Mouse (Mus musculus) left cerebral cortex, adult 8-10 months (tissue): Measurements from ENCODE around the gene Calm4. TPM values are rescaled to one million over a fixed set of nuclear protein-coding genes. Genes with fewer than 3 reads are reported as not detected.

Experiments
- DNase-seq, 2 experiments: peaks; one replicate each; pipeline ENCODE4 v3.0.0; 2022; ENCODE audit warnings: low spot score in 2 of 2
- total RNA-seq, 4 experiments: library from RNA; stranded (reverse); gene quantifications; 2 replicates each; pipeline ENCODE4 v1.2.4; 2022

Gene Calm4
- total RNA-seq, 4 experiments from 2014 or later, result not detected

GRCm38 (mm10) chr13:3856252-3856651, 18.7 kb downstream of the Calm4 start:
- DNase-seq, result no peak

GRCm38 (mm10) chr13:3861251-3861650, 23.7 kb downstream of the Calm4 start:
- no peak for DNase-seq

GRCm38 (mm10) chr13:3862325-3862724, 24.8 kb downstream of the Calm4 start:
- DNase-seq, result no peak

GRCm38 (mm10) chr13:3862922-3863580, 25.5 kb downstream of the Calm4 start:
- peak; percentile 10 to 63 for DNase-seq

GRCm38 (mm10) chr13:3865648-3866354, 28.2 kb downstream of the Calm4 start:
- no peak for DNase-seq

- no peak for DNase-seq
Measured at GRCm38 (mm10) chr13:3866355-3867052, 28.9 kb downstream of the Calm4 start.

- DNase-seq, result no peak
Measured at GRCm38 (mm10) chr13:3867158-3867557, 29.6 kb downstream of the Calm4 start.

- no peak for DNase-seq
Measured at GRCm38 (mm10) chr13:3869901-3870300, 32.3 kb downstream of the Calm4 start.

- no peak for DNase-seq
Measured at GRCm38 (mm10) chr13:3872832-3873231, 35.3 kb downstream of the Calm4 start.

GRCm38 (mm10) chr13:3876448-3876847, 38.9 kb downstream of the Calm4 start:
- DNase-seq, result no peak

GRCm38 (mm10) chr13:3877185-3877584, 39.6 kb downstream of the Calm4 start:
- DNase-seq, result no peak

GRCm38 (mm10) chr13:3877679-3878220, 40.2 kb downstream of the Calm4 start:
- DNase-seq, result no peak

GRCm38 (mm10) chr13:3886663-3887062, 49.1 kb downstream of the Calm4 start:
- no peak for DNase-seq

Other genes starting within 250 kb of the Calm4 start
- gene Fam208b, start 226.6 kb upstream of the Calm4 start, total RNA-seq, result 10 to 100 TPM; 24.8 to 28.9 (median 25.6) TPM
- 10 to 100 TPM; 41.9 to 50.4 (median 47.5) TPM for gene Asb13, start 203.7 kb upstream of the Calm4 start, total RNA-seq
- gene Calml3, start 33.4 kb upstream of the Calm4 start, total RNA-seq, result under 1 TPM in 1 of 4 experiments, not detected in 3; 0.35 TPM
- not detected for gene Calm5, start 16.4 kb downstream of the Calm4 start, total RNA-seq
- gene Net1, start 80.5 kb downstream of the Calm4 start, total RNA-seq, result 10 to 100 TPM; 34.6 to 65.6 (median 55.6) TPM
- not detected for gene Tubal3, start 80.5 kb downstream of the Calm4 start, total RNA-seq
- under 1 TPM in 2 of 4 experiments, not detected in 2; 0.86 to 0.89 TPM for gene Ucn3, start 107.6 kb downstream of the Calm4 start, total RNA-seq
- gene Akr1c14, start 211.3 kb downstream of the Calm4 start, total RNA-seq, result 1 to 10 TPM; 1.0 to 3.8 (median 2.2) TPM